Mouse (Mus musculus): ENCODE results near the gene Dgka. TPM values are rescaled to one million over a fixed set of nuclear protein-coding genes. Genes with fewer than 3 reads are reported as not detected.
"Not testable (repeated sequence)": the region's sequence is repeated elsewhere in the genome, so short reads cannot be mapped to it uniquely, and the experiment has no call there.

The Dgka gene
- total RNA-seq, 2 experiments from 2014 or later = 10.9 to 12.8 TPM

- no peak for DNase-seq (ENCODE audit: low spot score in 2 of 2)
Measured at GRCm38 (mm10) chr10:128737435-128737834, 7.2 kb downstream of the Dgka start.

GRCm38 (mm10) chr10:128731992-128732391 lies 12.7 kb downstream of the Dgka start:
- no peak for DNase-seq (ENCODE audit: low spot score in 2 of 2)

- DNase-seq (ENCODE audit: low spot score in 2 of 2) = peak; percentile 21 to 77
Measured at GRCm38 (mm10) chr10:128731002-128731433, 13.6 kb downstream of the Dgka start.

- DNase-seq (ENCODE audit: low spot score in 2 of 2) = no peak
Measured at GRCm38 (mm10) chr10:128728059-128728458, 16.6 kb downstream of the Dgka start.

- DNase-seq (ENCODE audit: low spot score in 2 of 2) = not testable (repeated sequence)
Measured at GRCm38 (mm10) chr10:128725466-128725865, 19.2 kb downstream of the Dgka start.

GRCm38 (mm10) chr10:128715559-128716537 lies 28.8 kb downstream of the Dgka start:
- no peak for DNase-seq (ENCODE audit: low spot score in 2 of 2)

GRCm38 (mm10) chr10:128711318-128711717 lies 33.3 kb downstream of the Dgka start:
- not testable (repeated sequence) for DNase-seq (ENCODE audit: low spot score in 2 of 2)

- no peak for DNase-seq (ENCODE audit: low spot score in 2 of 2)
Measured at GRCm38 (mm10) chr10:128705317-128705693, 39.4 kb downstream of the Dgka start.

GRCm38 (mm10) chr10:128704491-128705316 lies 40.0 kb downstream of the Dgka start, which contains the start of gene Cdk2:
Gene Cdk2, minus strand, starts transcription at chr10:128705031.
- peak; percentile 70 to 84 for DNase-seq (ENCODE audit: low spot score in 2 of 2)

- no peak for DNase-seq (ENCODE audit: low spot score in 2 of 2)
Measured at GRCm38 (mm10) chr10:128703895-128704294, 40.8 kb downstream of the Dgka start, which contains the start of gene Pmel. Gene Pmel, plus strand, starts transcription at chr10:128704195.

- no peak for DNase-seq (ENCODE audit: low spot score in 2 of 2)
Measured at GRCm38 (mm10) chr10:128702328-128703007, 42.2 kb downstream of the Dgka start.

- DNase-seq (ENCODE audit: low spot score in 2 of 2) = no peak
Measured at GRCm38 (mm10) chr10:128700712-128701111, 43.9 kb downstream of the Dgka start.

GRCm38 (mm10) chr10:128699611-128700010 lies 45.0 kb downstream of the Dgka start:
- no peak for DNase-seq (ENCODE audit: low spot score in 2 of 2)

- DNase-seq (ENCODE audit: low spot score in 2 of 2) = peak in 1 of 2 experiments; percentile 11
Measured at GRCm38 (mm10) chr10:128699006-128699405, 45.6 kb downstream of the Dgka start.

GRCm38 (mm10) chr10:128697072-128697725 lies 47.5 kb downstream of the Dgka start:
- no peak for DNase-seq (ENCODE audit: low spot score in 2 of 2)

GRCm38 (mm10) chr10:128695992-128696807 lies 48.5 kb downstream of the Dgka start, which contains the start of gene Rab5b:
Gene Rab5b, minus strand, starts transcription at chr10:128696264.
- peak; percentile 99 to 100 for DNase-seq (ENCODE audit: low spot score in 2 of 2)

- DNase-seq (ENCODE audit: low spot score in 2 of 2) = no peak
Measured at GRCm38 (mm10) chr10:128695411-128695991, 49.2 kb downstream of the Dgka start.

GRCm38 (mm10) chr10:128674469-128675008 lies 70.1 kb downstream of the Dgka start:
- peak in 1 of 2 experiments; percentile 59 for DNase-seq (ENCODE audit: low spot score in 2 of 2)

Data from layer of hippocampus, adult 18-20 months (tissue).